Mouse (Mus musculus): ENCODE results near the gene Camta1.

The Camta1 gene

GRCm38 (mm10) chr4:151104147-151104546 is 757.5 kb downstream of the Camta1 start:
- DNase-seq = no peak

- no peak for DNase-seq
Measured at GRCm38 (mm10) chr4:151103646-151104045, 758.0 kb downstream of the Camta1 start.

GRCm38 (mm10) chr4:151097104-151097438 is 764.6 kb downstream of the Camta1 start:
- DNase-seq = no peak

- no peak for DNase-seq
Measured at GRCm38 (mm10) chr4:151096334-151097103, 765.2 kb downstream of the Camta1 start.

GRCm38 (mm10) chr4:151095207-151095606 is 766.5 kb downstream of the Camta1 start:
- DNase-seq = no peak

GRCm38 (mm10) chr4:151089270-151089669 is 772.4 kb downstream of the Camta1 start, which contains the start of gene Gm13090:
Gm13090 (plus strand) TSS chr4:151089570.
- DNase-seq = no peak

- no peak for DNase-seq
Measured at GRCm38 (mm10) chr4:151088819-151089218, 772.9 kb downstream of the Camta1 start.

GRCm38 (mm10) chr4:151087358-151087757 is 774.3 kb downstream of the Camta1 start:
- no peak for DNase-seq

- no peak for DNase-seq
Measured at GRCm38 (mm10) chr4:151083027-151083426, 778.6 kb downstream of the Camta1 start.

GRCm38 (mm10) chr4:151081977-151082376 is 779.7 kb downstream of the Camta1 start:
- no peak for DNase-seq

GRCm38 (mm10) chr4:151081355-151081754 is 780.3 kb downstream of the Camta1 start:
- no peak for DNase-seq

GRCm38 (mm10) chr4:151074817-151075216 is 786.9 kb downstream of the Camta1 start:
- DNase-seq = no peak

GRCm38 (mm10) chr4:151073108-151073744 is 788.5 kb downstream of the Camta1 start:
- peak; percentile 74 for DNase-seq

- DNase-seq = no peak
Measured at GRCm38 (mm10) chr4:151070962-151071361, 790.7 kb downstream of the Camta1 start.

GRCm38 (mm10) chr4:151068751-151069150 is 792.9 kb downstream of the Camta1 start:
- DNase-seq = no peak

GRCm38 (mm10) chr4:151059566-151059965 is 802.1 kb downstream of the Camta1 start:
- DNase-seq = no peak

GRCm38 (mm10) chr4:151058634-151059033 is 803.0 kb downstream of the Camta1 start:
- no peak for DNase-seq

- DNase-seq = peak; percentile 99
Measured at GRCm38 (mm10) chr4:151057347-151058321, 804.0 kb downstream of the Camta1 start, which contains the start of gene Vamp3. Vamp3 (minus strand) TSS chr4:151057963.

- DNase-seq = peak; percentile 21
Measured at GRCm38 (mm10) chr4:151051162-151051561, 810.5 kb downstream of the Camta1 start.

- no peak for DNase-seq
Measured at GRCm38 (mm10) chr4:151046524-151046923, 815.2 kb downstream of the Camta1 start.

- peak; percentile 75 for DNase-seq
Measured at GRCm38 (mm10) chr4:151044944-151045570, 816.6 kb downstream of the Camta1 start.
